Mouse (Mus musculus) liver, adult (tissue): Measurements from ENCODE around the gene Trhde.

ENCODE experiments used
- GATA4 ChIP-seq: IDR thresholded peaks from 2 replicates; pipeline ENCODE4 v1.6.1; 2014; ENCODE audit warnings: mild to moderate bottlenecking, low read length; ENCODE audit not compliant: insufficient replicate concordance

Gene Trhde

GRCm38 (mm10) chr10:114802161-114802651 is at the start of gene Trhde:
TSS of gene Trhde (minus strand) at chr10:114802307.
- TF ChIP-seq GATA4, result no peak

- no peak for TF ChIP-seq GATA4
Observed at GRCm38 (mm10) chr10:114841966-114842365, 39.9 kb upstream of the Trhde start.

GRCm38 (mm10) chr10:114841440-114841839 is 39.3 kb upstream of the Trhde start:
- no peak for TF ChIP-seq GATA4

GRCm38 (mm10) chr10:114831313-114831712 is 29.2 kb upstream of the Trhde start:
- no peak for TF ChIP-seq GATA4

- TF ChIP-seq GATA4, result no peak
Observed at GRCm38 (mm10) chr10:114808799-114809198, 6.7 kb upstream of the Trhde start.

GRCm38 (mm10) chr10:114805884-114806283 is 3.8 kb upstream of the Trhde start:
- no peak for TF ChIP-seq GATA4

- TF ChIP-seq GATA4, result no peak
Observed at GRCm38 (mm10) chr10:114801457-114802160, 498 bp downstream of the Trhde start.

- no peak for TF ChIP-seq GATA4
Observed at GRCm38 (mm10) chr10:114800331-114801304, 1.5 kb downstream of the Trhde start.

GRCm38 (mm10) chr10:114799481-114799880 is 2.6 kb downstream of the Trhde start:
- TF ChIP-seq GATA4, result no peak

- no peak for TF ChIP-seq GATA4
Observed at GRCm38 (mm10) chr10:114798788-114799187, 3.3 kb downstream of the Trhde start.

- no peak for TF ChIP-seq GATA4
Observed at GRCm38 (mm10) chr10:114798218-114798617, 3.9 kb downstream of the Trhde start.

GRCm38 (mm10) chr10:114797664-114798063 is 4.4 kb downstream of the Trhde start:
- peak; percentile 54; the same call in 1 of the 2 replicates for TF ChIP-seq GATA4

- TF ChIP-seq GATA4, result no peak
Observed at GRCm38 (mm10) chr10:114796872-114797271, 5.2 kb downstream of the Trhde start.

GRCm38 (mm10) chr10:114794214-114794613 is 7.9 kb downstream of the Trhde start:
- TF ChIP-seq GATA4, result no peak

GRCm38 (mm10) chr10:114765914-114766313 is 36.2 kb downstream of the Trhde start:
- TF ChIP-seq GATA4, result no peak

GRCm38 (mm10) chr10:114762125-114762524 is 40.0 kb downstream of the Trhde start:
- no peak for TF ChIP-seq GATA4
